Mouse (Mus musculus) embryo, embryonic 9.5 days (tissue): Measurements from ENCODE around the gene Rab3ip.

Experiments
- DNase-seq: peaks from one replicate; pipeline ENCODE4 v3.0.0-alpha.2; 2017; ENCODE audit errors: extremely low spot score

Rab3ip gene

GRCm38 (mm10) chr10:116957867-116958551 is 7.4 kb upstream of the Rab3ip start:
- DNase-seq = no peak

DNA sequence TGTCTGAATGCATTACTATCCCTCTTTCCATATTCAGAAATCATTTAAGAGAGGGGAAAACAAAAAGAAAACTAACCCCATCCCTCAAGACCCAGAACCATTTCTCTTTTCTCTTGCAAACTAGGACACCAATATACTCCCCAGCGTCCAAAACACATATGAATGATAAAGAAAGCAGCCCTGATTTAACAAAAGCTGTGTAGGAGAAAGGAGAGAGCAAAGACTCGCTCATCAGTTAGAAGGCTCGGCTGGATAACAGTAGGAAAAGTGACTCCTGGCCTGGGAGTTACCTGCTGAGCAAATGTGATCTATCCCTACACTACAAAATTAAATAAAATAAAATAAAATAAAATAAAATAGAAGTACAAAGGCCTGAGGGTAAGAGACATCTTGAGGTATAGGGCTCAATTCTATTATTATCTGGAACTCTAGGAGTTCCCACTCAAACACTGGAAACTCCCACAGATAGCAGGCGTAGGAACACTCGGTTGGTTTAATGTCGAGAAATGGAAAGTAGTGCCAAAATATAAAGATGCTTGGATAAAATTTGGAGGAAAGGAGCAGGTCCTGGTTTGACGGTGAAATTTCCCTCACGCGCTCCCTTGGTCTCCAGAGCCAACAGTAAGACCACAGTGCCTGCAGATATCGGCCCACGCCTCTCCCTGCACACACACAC is 6.1 kb upstream of the Rab3ip start:
- DNase-seq = no peak

DNA sequence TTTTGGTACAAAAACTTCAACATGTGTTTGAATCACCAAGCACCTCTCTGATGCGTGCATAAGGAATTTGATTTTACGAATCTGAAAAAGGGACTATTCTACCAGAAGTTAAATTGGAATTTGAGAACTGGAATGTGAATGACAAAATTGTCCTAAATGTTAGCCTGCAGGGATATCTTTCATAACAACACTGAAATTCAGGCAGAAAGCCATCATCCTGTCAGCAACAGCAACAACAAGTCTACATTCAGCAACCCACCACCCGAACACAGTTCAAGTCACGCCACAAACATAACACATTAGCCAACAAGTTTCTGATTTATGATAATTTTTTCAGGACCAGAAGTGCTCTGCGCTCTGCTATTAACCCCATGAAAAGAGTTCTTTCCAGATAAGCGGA is 4.6 kb upstream of the Rab3ip start:
- DNase-seq = no peak

- peak; percentile 20 for DNase-seq
Observed at GRCm38 (mm10) chr10:116950886-116951285, 317 bp upstream of the Rab3ip start.

GRCm38 (mm10) chr10:116949111-116950008 is 1.2 kb downstream of the Rab3ip start:
- peak; percentile 54 for DNase-seq

DNA sequence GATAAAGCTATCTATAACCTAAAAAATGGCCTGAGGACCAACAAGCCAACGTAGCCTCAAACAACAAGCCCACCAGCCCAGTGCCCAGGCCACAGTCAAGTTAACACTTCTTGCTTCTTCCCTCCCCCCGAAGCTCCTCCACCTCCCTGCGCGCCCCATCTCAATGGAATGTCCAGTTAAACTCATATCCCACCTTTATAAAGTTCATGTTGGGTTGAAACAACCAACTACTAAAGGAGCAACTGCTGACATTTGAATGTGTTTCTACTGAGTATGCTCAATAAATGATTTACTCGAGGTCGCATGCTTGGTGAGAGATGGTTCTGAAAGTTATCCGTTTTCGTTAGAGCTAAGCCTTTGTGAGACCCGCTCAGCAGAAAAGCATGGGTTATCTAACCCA is 2.2 kb downstream of the Rab3ip start:
- no peak for DNase-seq

GRCm38 (mm10) chr10:116944940-116945339 is 5.6 kb downstream of the Rab3ip start:
- no peak for DNase-seq

DNA sequence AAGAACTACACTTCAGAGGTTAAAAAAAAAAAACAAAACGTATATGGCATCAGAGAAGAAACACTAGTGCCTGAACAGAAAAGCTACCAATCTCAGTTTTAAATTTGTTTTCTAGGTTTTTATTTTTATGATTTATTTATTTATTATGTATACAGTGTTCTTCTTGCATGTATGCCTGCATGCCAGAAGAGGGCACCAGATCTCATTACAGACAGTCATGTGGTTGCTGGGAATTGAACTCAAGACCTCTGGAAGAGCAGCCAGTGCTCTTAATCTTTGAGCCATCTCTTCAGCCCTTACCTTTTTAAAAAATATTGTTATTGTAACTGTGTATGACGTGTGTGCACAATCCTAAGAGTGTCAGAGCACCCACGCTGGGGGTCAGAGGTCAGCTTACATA is 6.4 kb downstream of the Rab3ip start:
- DNase-seq = no peak

- no peak for DNase-seq
Observed at GRCm38 (mm10) chr10:116943025-116943424, 7.5 kb downstream of the Rab3ip start.

- DNase-seq = no peak
Observed at GRCm38 (mm10) chr10:116935028-116935427, 15.5 kb downstream of the Rab3ip start.

GRCm38 (mm10) chr10:116933794-116934193 is 16.8 kb downstream of the Rab3ip start:
- no peak for DNase-seq

DNA sequence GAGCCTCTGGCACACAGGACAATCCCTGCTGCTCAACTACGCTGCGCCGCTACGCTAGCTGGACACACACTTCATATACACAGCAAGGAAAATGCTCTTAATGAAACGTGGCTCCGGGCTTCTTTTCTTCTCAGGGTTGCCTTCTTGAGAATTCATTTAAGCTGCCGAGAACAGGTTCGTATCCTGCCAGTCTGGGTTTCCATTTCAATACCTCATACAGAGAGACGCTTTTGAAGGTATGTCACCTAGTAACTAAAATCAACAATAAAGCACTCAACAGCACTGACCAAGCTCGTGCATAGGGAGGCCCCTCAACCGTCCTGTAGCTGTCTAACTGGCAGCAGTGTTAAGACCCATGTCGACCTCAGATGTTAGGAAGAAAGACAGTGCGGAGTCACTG is 18.2 kb downstream of the Rab3ip start:
- no peak for DNase-seq

- no peak for DNase-seq
Observed at GRCm38 (mm10) chr10:116931497-116932179, 18.9 kb downstream of the Rab3ip start.

DNA sequence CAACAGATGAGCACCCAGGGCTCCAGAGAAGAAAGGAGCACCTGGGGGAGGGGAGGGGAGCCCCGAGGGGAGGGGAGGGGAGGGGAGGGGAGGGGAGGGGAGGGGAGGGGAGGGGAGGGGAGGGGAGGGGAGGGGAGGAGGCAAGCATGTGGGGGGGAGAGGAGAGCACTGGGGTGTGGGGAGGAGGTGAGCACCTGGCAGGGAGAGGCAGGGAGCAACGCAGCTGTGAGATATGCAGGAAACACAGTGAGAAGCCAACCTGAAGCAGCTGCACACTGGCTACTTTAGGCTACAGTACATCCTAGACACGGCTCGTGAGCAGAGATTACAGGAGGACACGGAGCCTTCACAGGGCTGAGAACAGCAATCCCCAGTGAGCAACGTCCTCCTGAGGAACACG is 19.6 kb downstream of the Rab3ip start:
- no peak for DNase-seq

DNA sequence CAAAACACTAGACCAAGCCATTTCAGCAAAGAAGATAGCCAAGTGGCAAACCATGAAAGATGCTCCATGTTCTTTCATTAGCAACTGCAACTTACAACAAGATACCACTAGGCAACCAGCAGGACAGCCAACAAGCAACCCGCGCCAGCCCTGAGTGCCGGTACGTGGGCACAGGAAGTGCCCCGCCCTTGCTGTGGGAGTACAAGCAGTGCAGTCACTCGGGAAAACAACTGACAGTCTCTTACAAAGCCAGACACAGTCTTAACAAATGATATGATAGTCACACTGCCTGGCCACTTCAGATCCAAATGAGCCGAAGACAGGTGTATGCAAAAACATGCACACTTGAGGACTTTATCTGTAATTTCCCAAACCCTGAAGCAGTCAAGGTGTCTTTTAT is 20.1 kb downstream of the Rab3ip start:
- DNase-seq = no peak

DNA sequence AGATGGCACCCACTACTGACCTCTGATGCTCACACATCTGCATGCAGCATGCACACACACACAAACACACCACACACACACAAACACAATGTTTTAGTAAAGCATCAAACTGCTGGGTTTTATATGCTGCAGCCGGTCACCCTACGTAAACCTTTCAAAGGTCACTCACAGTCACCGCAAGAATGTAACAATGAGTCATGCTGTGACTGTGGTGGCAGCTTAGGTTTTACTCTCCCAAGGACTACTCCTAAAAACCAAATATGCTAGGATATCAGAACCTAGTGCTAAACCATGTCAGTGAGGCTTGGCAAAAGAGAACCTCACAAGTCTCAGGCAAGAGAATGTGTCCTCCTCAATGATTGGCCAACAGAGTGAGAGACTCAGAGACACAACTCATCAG is 21.7 kb downstream of the Rab3ip start:
- no peak for DNase-seq

- DNase-seq = no peak
Observed at GRCm38 (mm10) chr10:116926428-116927113, 24.0 kb downstream of the Rab3ip start.

DNA sequence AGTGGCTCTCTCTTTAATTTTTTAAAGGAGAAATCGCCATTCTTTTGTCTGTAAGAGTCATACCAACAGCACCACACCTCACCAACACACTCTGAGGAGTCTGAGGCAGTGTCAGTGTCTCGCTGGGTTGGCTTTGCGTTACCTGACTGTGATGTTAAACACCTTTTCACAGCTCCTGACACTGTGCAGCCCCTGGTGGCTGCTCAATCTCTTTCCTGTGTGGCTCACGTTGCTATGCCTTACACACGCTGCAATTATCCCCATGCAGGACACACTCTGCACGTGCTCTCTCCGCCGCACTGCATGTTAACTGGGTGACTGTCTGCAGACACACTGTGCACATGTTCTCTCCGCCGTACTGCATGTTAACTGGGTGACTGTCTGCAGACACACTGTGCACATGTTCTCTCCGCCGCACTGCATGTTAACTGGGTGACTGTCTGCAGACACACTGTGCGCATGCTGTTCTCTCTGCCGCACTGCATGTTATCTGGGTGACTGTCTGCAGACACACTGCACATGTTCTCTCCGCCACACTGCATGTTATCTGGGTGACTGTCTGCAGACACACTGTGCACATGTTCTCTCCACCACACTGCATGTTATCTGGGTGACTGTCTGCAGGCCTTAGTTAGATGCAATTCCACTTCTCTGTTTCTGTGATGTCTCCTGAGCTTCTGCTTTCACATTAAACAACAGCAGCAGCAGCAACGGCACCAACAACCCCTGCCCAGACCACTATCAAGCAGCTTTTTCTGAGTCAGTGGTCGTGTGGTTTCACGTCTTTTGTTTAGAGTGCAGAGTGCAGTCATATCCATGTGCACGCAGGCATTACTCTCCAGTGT is 26.7 kb downstream of the Rab3ip start:
- no peak for DNase-seq

- no peak for DNase-seq
Observed at GRCm38 (mm10) chr10:116922161-116922560, 28.4 kb downstream of the Rab3ip start.

DNA sequence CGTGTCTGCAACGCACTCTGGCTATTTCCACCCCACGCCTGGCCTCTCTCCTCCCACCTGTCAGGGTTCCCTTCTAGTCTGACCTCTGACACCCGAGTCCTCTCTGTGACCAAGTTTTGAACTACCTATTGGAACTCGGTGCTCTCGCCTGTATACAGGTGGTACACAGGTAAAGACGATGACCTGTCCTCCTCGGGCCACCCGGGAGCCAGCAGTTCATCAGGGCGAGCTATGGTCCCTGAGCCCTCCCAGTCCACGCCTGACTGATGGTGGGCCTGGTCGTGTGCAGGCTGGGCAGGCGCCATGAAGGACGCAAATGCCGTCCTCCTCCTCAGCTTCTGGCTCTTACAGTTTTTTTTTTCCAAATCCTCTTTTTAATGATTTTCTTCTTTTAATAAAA is 29.2 kb downstream of the Rab3ip start:
- no peak for DNase-seq
